Mouse (Mus musculus): ENCODE measurements at regions not wholly inside any gene's neighbourhood (a gene's known extent, or its start where the extent isn't known, plus 50 kb on each side); places are given as distances from the start of the nearest gene placed in this dataset.

DNA sequence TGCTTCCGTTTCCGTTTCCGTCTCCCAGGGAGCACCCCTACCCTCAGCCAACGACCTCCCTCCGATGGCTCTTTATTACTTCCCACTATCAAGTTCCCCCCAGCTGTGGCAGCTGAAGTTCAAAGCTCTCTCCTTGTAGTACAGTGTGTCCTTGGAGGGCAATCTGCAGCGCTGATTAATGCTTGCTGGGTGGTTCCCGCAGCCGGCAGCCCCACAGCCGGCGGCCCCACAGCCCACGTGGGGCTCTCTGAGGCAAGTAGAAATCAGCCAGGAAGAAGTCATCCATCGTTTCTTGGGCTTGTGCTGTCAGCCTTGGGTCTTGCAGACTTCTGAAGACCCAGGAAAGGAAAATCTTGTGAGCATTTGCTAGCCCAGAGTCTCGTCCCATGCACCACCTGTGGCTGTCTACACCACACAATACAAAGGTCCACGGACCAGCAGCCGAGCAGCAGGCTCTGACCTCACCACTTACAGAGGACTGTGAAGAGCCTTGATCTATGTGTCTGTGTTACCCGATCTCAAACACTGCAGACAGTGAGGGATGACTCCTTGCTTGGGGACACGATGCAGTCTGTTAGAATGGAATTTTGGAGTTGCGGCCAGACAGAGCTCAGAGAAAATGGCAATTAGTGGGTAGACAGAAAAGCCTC is 178.5 kb downstream of the Gadd45g start:
- no peaks in the 10 kb centered on the region for H3K9me3 ChIP-seq (replicated peaks; ENCODE audit: insufficient read depth, low read length)
- no peaks in the 10 kb centered on the region for H3K4me1 ChIP-seq (ENCODE audit: control insufficient read depth in 1 of 2, insufficient read depth in 2 of 2, low read length in 2 of 2)
- H3K27me3 ChIP-seq (ENCODE audit: control insufficient read depth in 1 of 2, insufficient read depth in 2 of 2, low read length in 2 of 2), result no peaks in the 10 kb centered on the region
- no peak overlapping the region for H3K27ac ChIP-seq (ENCODE audit: control insufficient read depth, low read depth, low read length)
- TF ChIP-seq SMC3 (IDR thresholded peaks at IDR 0.05; ENCODE audit: low read depth, low read length) (no peak), TAL1 (IDR thresholded peaks at IDR 0.05; ENCODE audit: low read length) (no peak)
- no peak overlapping the region for H3K4me3 ChIP-seq (ENCODE audit: control insufficient read depth in 1 of 2, insufficient read depth in 1 of 2, low read depth in 2 of 2, low read length in 2 of 2)
- no peak overlapping the region for H3K9ac ChIP-seq (ENCODE audit: control insufficient read depth, low read depth, low read length, poor library complexity, severe bottlenecking)
- H3K79me2 ChIP-seq (ENCODE audit: control insufficient read depth, insufficient read depth, low read length, poor library complexity), result no peaks in the 10 kb centered on the region
- no peak for DNase-seq (ENCODE audit: low read depth, low spot score)
- H3K36me3 ChIP-seq (ENCODE audit: control insufficient read depth in 1 of 2, insufficient read depth in 2 of 2, low read length in 2 of 2), result no peaks in the 10 kb centered on the region

DNA sequence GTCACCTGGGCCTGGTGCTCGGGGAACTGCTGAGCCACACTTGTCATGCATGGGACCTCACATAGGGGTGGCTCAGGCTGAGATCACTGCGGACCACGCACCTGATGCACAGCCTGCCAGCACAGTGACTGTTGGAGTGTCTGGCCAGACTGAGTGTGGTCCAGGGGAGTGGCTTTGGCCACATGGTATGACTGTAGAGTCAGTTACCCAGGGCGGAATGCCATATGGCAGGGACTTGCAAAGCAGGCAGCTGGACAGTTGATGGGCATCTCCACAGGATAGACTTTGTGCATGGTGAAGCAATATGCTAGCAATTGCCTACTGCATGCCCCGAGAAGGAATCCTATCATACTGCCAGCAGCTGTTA is 179.0 kb downstream of the Gadd45g start:
- no peak overlapping the region for H3K9ac ChIP-seq (ENCODE audit: control insufficient read depth, low read depth, low read length, poor library complexity, severe bottlenecking)
- no peak overlapping the region for H3K27ac ChIP-seq (ENCODE audit: control insufficient read depth, low read depth, low read length)
- H3K79me2 ChIP-seq (ENCODE audit: control insufficient read depth, insufficient read depth, low read length, poor library complexity), result no peaks in the 10 kb centered on the region
- H3K27me3 ChIP-seq (ENCODE audit: control insufficient read depth in 1 of 2, insufficient read depth in 2 of 2, low read length in 2 of 2), result no peaks in the 10 kb centered on the region
- DNase-seq (ENCODE audit: low read depth, low spot score), result no peak
- H3K36me3 ChIP-seq (ENCODE audit: control insufficient read depth in 1 of 2, insufficient read depth in 2 of 2, low read length in 2 of 2), result no peaks in the 10 kb centered on the region
- TF ChIP-seq TBP (IDR thresholded peaks at IDR 0.05; ENCODE audit: low read depth, low read length), result no peak
- TF ChIP-seq HCFC1 (IDR thresholded peaks at IDR 0.05; ENCODE audit: low read depth, low read length), result no peak
- TF ChIP-seq BHLHE40 (IDR thresholded peaks at IDR 0.05; ENCODE audit: borderline replicate concordance, low read depth, low read length), result no peak
- no peak for TF ChIP-seq TCF12 (IDR thresholded peaks at IDR 0.05; ENCODE audit: low read depth, low read length)
- no peak for TF ChIP-seq ZMIZ1 (IDR thresholded peaks at IDR 0.05; ENCODE audit: low read depth, low read length)
- no peak for TF ChIP-seq GATA1 (IDR thresholded peaks at IDR 0.05; ENCODE audit: low read depth, low read length)
- no peak for TF ChIP-seq MAZ (IDR thresholded peaks at IDR 0.05; ENCODE audit: low read depth, low read length)
- no peak for TF ChIP-seq ELF1 (IDR thresholded peaks at IDR 0.05; ENCODE audit: low read depth, low read length)
- TF ChIP-seq ETS1 (IDR thresholded peaks at IDR 0.05; ENCODE audit: low read depth, low read length), result no peak
- no peak for TF ChIP-seq SIN3A (IDR thresholded peaks at IDR 0.05; ENCODE audit: low read length)
- TF ChIP-seq ZNF384 (IDR thresholded peaks at IDR 0.05; ENCODE audit: low read depth, low read length), result no peak
- no peak overlapping the region for H3K4me3 ChIP-seq (ENCODE audit: control insufficient read depth in 1 of 2, insufficient read depth in 1 of 2, low read depth in 2 of 2, low read length in 2 of 2)
- H3K9me3 ChIP-seq (replicated peaks; ENCODE audit: insufficient read depth, low read length), result no peaks in the 10 kb centered on the region
- no peaks in the 10 kb centered on the region for H3K4me1 ChIP-seq (ENCODE audit: control insufficient read depth in 1 of 2, insufficient read depth in 2 of 2, low read length in 2 of 2)

DNA sequence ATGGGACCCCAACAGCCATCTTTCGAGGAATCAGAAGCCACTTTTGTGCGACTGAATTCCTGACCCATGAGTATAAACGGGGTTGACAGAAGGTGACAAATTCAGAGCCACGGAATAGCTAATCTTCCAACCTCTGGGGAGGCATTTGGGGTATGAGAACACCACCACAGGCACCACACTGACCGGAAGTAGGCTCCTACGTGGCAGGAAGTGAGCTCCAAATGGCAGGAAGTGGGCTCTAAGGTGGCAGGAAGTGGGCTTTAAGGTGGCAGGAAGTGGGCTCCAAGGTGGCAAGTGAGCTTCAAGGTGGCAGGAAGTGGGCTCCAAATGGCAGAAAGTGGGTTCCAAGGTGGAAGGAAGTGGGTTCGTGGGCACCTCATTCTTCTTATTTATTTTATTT is 179.8 kb downstream of the Gadd45g start:
- Histone ChIP-seq H3K27ac (ENCODE audit: control insufficient read depth, low read depth, low read length) (no peak overlapping the region), H3K4me3 (ENCODE audit: control insufficient read depth in 1 of 2, insufficient read depth in 1 of 2, low read depth in 2 of 2, low read length in 2 of 2) (no peak overlapping the region), H3K9me3 (replicated peaks; ENCODE audit: insufficient read depth, low read length) (no peaks in the 10 kb centered on the region), H3K27me3 (ENCODE audit: control insufficient read depth in 1 of 2, insufficient read depth in 2 of 2, low read length in 2 of 2) (no peaks in the 10 kb centered on the region), H3K9ac (ENCODE audit: control insufficient read depth, low read depth, low read length, poor library complexity, severe bottlenecking) (no peak overlapping the region), H3K4me1 (ENCODE audit: control insufficient read depth in 1 of 2, insufficient read depth in 2 of 2, low read length in 2 of 2) (no peaks in the 10 kb centered on the region), H3K36me3 (ENCODE audit: control insufficient read depth in 1 of 2, insufficient read depth in 2 of 2, low read length in 2 of 2) (no peaks in the 10 kb centered on the region), H3K79me2 (ENCODE audit: control insufficient read depth, insufficient read depth, low read length, poor library complexity) (no peaks in the 10 kb centered on the region)
- DNase-seq (ENCODE audit: low read depth, low spot score), result no peak
- TF ChIP-seq MYC (IDR thresholded peaks at IDR 0.05; ENCODE audit: low read depth, low read length) (no peak), NRF1 (IDR thresholded peaks at IDR 0.05; ENCODE audit: insufficient read depth, low read depth, low read length, poor library complexity, severe bottlenecking) (no peak), JUND (IDR thresholded peaks at IDR 0.05; ENCODE audit: low read depth, low read length) (no peak), MYB (IDR thresholded peaks at IDR 0.05; ENCODE audit: low read depth, low read length) (no peak), EP300 (IDR thresholded peaks at IDR 0.05; ENCODE audit: low read depth in 1 of 2, low read length in 2 of 2) (no peak), ZKSCAN1 (IDR thresholded peaks at IDR 0.05; ENCODE audit: low read depth, low read length) (no peak), CHD2 (IDR thresholded peaks at IDR 0.05; ENCODE audit: low read length) (no peak), CTCF (IDR thresholded peaks at IDR 0.05 in 2 of 3, conservative IDR thresholded peaks at IDR 0.05 in 1 of 3; ENCODE audit: control insufficient read depth in 1 of 3, insufficient read depth in 1 of 3, low read depth in 2 of 3, low read length in 3 of 3, poor library complexity in 1 of 3, severe bottlenecking in 1 of 3) (no peak), USF1 (IDR thresholded peaks at IDR 0.05; ENCODE audit: low read depth, low read length) (no peak), USF2 (IDR thresholded peaks at IDR 0.05; ENCODE audit: borderline replicate concordance in 1 of 2, insufficient read depth in 1 of 2, low read depth in 1 of 2, low read length in 2 of 2) (no peak), RAD21 (IDR thresholded peaks at IDR 0.05; ENCODE audit: low read depth, low read length) (no peak)

Measured in MEL (cell line).